Mouse (Mus musculus) ES-Bruce4 (cell line): ENCODE data around the gene Vrk2. TPM values are rescaled to one million over a fixed set of nuclear protein-coding genes. Genes with fewer than 3 reads are reported as not detected.

Experiments used
- H3K27ac ChIP-seq: 2 replicates; pipeline ENCODE4 v1.5.1; 2012; ENCODE audit warnings: low read length, inconsistent platforms; ENCODE audit not compliant: insufficient read depth
- H3K27me3 ChIP-seq: 2 replicates; pipeline ENCODE4 v1.6.1; 2012; ENCODE audit warnings: mild to moderate bottlenecking, low read length, inconsistent platforms; ENCODE audit not compliant: control insufficient read depth, poor library complexity, insufficient read depth, severe bottlenecking
- H3K36me3 ChIP-seq: 2 replicates; pipeline ENCODE4 v1.6.1; 2012; ENCODE audit warnings: inconsistent platforms, mild to moderate bottlenecking, low read length, moderate library complexity; ENCODE audit not compliant: control insufficient read depth, poor library complexity, insufficient read depth, severe bottlenecking
- H3K4me1 ChIP-seq: one replicate; pipeline ENCODE4 v1.8.1; 2011; ENCODE audit warnings: low read length; ENCODE audit not compliant: control insufficient read depth, insufficient read depth
- H3K4me3 ChIP-seq: 2 replicates; pipeline ENCODE4 v1.5.1; 2011; ENCODE audit warnings: low read depth, mild to moderate bottlenecking, low read length
- H3K9ac ChIP-seq: 2 replicates; pipeline ENCODE4 v1.6.1; 2012; ENCODE audit warnings: low read depth, mild to moderate bottlenecking, inconsistent platforms; ENCODE audit not compliant: poor library complexity, severe bottlenecking
- H3K9me3 ChIP-seq: replicated peaks from 2 replicates; pipeline ENCODE4 v1.6.1; 2012; ENCODE audit warnings: mild to moderate bottlenecking, low read length, inconsistent platforms; ENCODE audit not compliant: control insufficient read depth, poor library complexity, insufficient read depth, severe bottlenecking
- CTCF ChIP-seq: IDR thresholded peaks from one replicate; pipeline ENCODE4 v1.8.1; 2011; ENCODE audit warnings: low read depth, low read length
- EP300 ChIP-seq: IDR thresholded peaks from 2 replicates; pipeline ENCODE4 v1.6.1; 2011; ENCODE audit warnings: low read depth, low read length; ENCODE audit not compliant: insufficient read depth
- POLR2A ChIP-seq: IDR thresholded peaks from one replicate; pipeline ENCODE4 v1.8.1; 2011; ENCODE audit warnings: low read length; ENCODE audit not compliant: insufficient read depth
- polyA plus RNA-seq: library from polyadenylated mRNA; stranded (reverse); fragments of >200 nt; gene quantifications from 2 replicates; pipeline ENCODE4 v1.2.4, GENCODE M21; 2011; ENCODE audit warnings: low read depth; ENCODE audit not compliant: missing spikeins, insufficient read depth, insufficient read length

The Vrk2 gene
- polyA plus RNA-seq, 1 experiment, result 34.4 TPM

GRCm38 (mm10) chr11:26597145-26597544, 3.3 kb upstream of the Vrk2 start:
- H3K36me3 ChIP-seq, result no peaks in the 10 kb centered on the region
- no peak overlapping the region for H3K4me3 ChIP-seq
- no peaks in the 10 kb centered on the region for H3K4me1 ChIP-seq
- no peaks in the 10 kb centered on the region for H3K27me3 ChIP-seq
- no peaks in the 10 kb centered on the region for H3K9me3 ChIP-seq
- H3K9ac ChIP-seq, result no peak overlapping the region
- no peak overlapping the region for H3K27ac ChIP-seq
- no peak for TF ChIP-seq EP300
- no peak for TF ChIP-seq POLR2A
- TF ChIP-seq CTCF, result no peak

DNA sequence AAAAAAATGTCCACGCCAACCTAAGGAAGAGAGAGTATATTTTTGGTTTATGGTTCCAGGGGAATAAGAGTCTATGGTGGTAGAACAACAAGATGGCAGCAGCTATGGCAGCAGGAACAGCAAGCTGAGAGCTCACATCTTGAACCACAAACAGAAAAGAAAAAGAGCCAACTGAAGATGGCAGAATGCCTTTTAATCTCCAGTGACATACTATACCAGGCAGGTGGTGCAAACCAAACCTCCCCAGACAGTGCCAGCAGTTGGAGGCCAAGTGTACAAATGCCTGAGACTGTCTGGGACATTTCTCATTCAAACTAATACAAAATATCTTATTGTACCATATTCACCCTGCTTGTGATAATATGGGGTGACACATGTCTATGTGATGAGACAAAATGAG, 2.4 kb upstream of the Vrk2 start:
- Histone ChIP-seq H3K27ac (no peak overlapping the region), H3K4me3 (no peak overlapping the region), H3K9ac (no peak overlapping the region), H3K27me3 (no peaks in the 10 kb centered on the region), H3K36me3 (no peaks in the 10 kb centered on the region), H3K4me1 (no peaks in the 10 kb centered on the region), H3K9me3 (no peaks in the 10 kb centered on the region)
- TF ChIP-seq EP300 (no peak), CTCF (no peak), POLR2A (no peak)

- no peaks in the 10 kb centered on the region for H3K27me3 ChIP-seq
- no peaks in the 10 kb centered on the region for H3K4me1 ChIP-seq
- H3K4me3 ChIP-seq, result no peak overlapping the region
- H3K36me3 ChIP-seq, result no peaks in the 10 kb centered on the region
- H3K9me3 ChIP-seq, result no peaks in the 10 kb centered on the region
- H3K27ac ChIP-seq, result no peak overlapping the region
- H3K9ac ChIP-seq, result no peak overlapping the region
- TF ChIP-seq POLR2A (no peak), EP300 (no peak), CTCF (no peak)
These were observed 688 bp upstream of the Vrk2 start for GRCm38 (mm10) chr11:26594487-26594886.

GRCm38 (mm10) chr11:26592395-26593053, 1.3 kb downstream of the Vrk2 start:
- no peak overlapping the region for H3K27ac ChIP-seq
- peak overlapping the region; percentile 92 for H3K4me3 ChIP-seq
- H3K4me1 ChIP-seq, result no peaks in the 10 kb centered on the region
- TF ChIP-seq CTCF, result no peak
- TF ChIP-seq EP300, result no peak
- no peak for TF ChIP-seq POLR2A
- no peaks in the 10 kb centered on the region for H3K27me3 ChIP-seq
- no peaks in the 10 kb centered on the region for H3K9me3 ChIP-seq
- peak overlapping the region; percentile 87 for H3K9ac ChIP-seq
- H3K36me3 ChIP-seq, result no peaks in the 10 kb centered on the region

GRCm38 (mm10) chr11:26587184-26587524, 6.6 kb downstream of the Vrk2 start:
- H3K27me3 ChIP-seq, result no peaks in the 10 kb centered on the region
- no peaks in the 10 kb centered on the region for H3K36me3 ChIP-seq
- no peaks in the 10 kb centered on the region for H3K4me1 ChIP-seq
- H3K4me3 ChIP-seq, result no peak overlapping the region
- no peaks in the 10 kb centered on the region for H3K9me3 ChIP-seq
- H3K9ac ChIP-seq, result no peak overlapping the region
- no peak overlapping the region for H3K27ac ChIP-seq
- TF ChIP-seq POLR2A, result no peak
- no peak for TF ChIP-seq EP300
- TF ChIP-seq CTCF, result no peak

GRCm38 (mm10) chr11:26586367-26587183, 7.2 kb downstream of the Vrk2 start:
- H3K9ac ChIP-seq, result no peak overlapping the region
- H3K4me1 ChIP-seq, result no peaks in the 10 kb centered on the region
- H3K27me3 ChIP-seq, result no peaks in the 10 kb centered on the region
- TF ChIP-seq POLR2A, result no peak
- TF ChIP-seq CTCF, result no peak
- TF ChIP-seq EP300, result no peak
- H3K27ac ChIP-seq, result no peak overlapping the region
- no peaks in the 10 kb centered on the region for H3K9me3 ChIP-seq
- H3K4me3 ChIP-seq, result no peak overlapping the region
- no peaks in the 10 kb centered on the region for H3K36me3 ChIP-seq
